Mouse (Mus musculus): ENCODE measurements around the gene Cryab.
A peak's percentile ranks its signal among the peaks of the same experiment; 100 is the strongest.

The Cryab gene

GRCm38 (mm10) chr9:50742744-50743143 lies 8.4 kb upstream of the Cryab start:
- DNase-seq (ENCODE audit: low spot score), result no peak

GRCm38 (mm10) chr9:50745806-50746205 lies 5.3 kb upstream of the Cryab start:
- no peak for DNase-seq (ENCODE audit: low spot score)

- no peak for DNase-seq (ENCODE audit: low spot score)
Observed at GRCm38 (mm10) chr9:50746214-50746677, 4.9 kb upstream of the Cryab start, which contains the start of gene 2310030G06Rik. TSS of gene 2310030G06Rik (minus strand) at chr9:50746536.

GRCm38 (mm10) chr9:50750706-50751105 lies 419 bp upstream of the Cryab start:
- no peak for DNase-seq (ENCODE audit: low spot score)

- no peak for DNase-seq (ENCODE audit: low spot score)
Observed at GRCm38 (mm10) chr9:50752054-50752602, 1.0 kb downstream of the Cryab start, which contains the start of gene Hspb2. TSS of gene Hspb2 (minus strand) at chr9:50752354.

- no peak for DNase-seq (ENCODE audit: low spot score)
Observed at GRCm38 (mm10) chr9:50752784-50753615, 1.9 kb downstream of the Cryab start.

GRCm38 (mm10) chr9:50753947-50754346 lies 2.8 kb downstream of the Cryab start:
- no peak for DNase-seq (ENCODE audit: low spot score)

- no peak for DNase-seq (ENCODE audit: low spot score)
Observed at GRCm38 (mm10) chr9:50756711-50757110, 5.6 kb downstream of the Cryab start.

- no peak for DNase-seq (ENCODE audit: low spot score)
Observed at GRCm38 (mm10) chr9:50761520-50762243, 10.6 kb downstream of the Cryab start.

- no peak for DNase-seq (ENCODE audit: low spot score)
Observed at GRCm38 (mm10) chr9:50763331-50763730, 12.2 kb downstream of the Cryab start.

- DNase-seq (ENCODE audit: low spot score), result peak; percentile 21
Observed at GRCm38 (mm10) chr9:50767531-50768106, 16.5 kb downstream of the Cryab start.

- DNase-seq (ENCODE audit: low spot score), result peak; percentile 96
Observed at GRCm38 (mm10) chr9:50768107-50769002, 17.2 kb downstream of the Cryab start, which contains the start of gene Fdxacb1. TSS of gene Fdxacb1 (plus strand) at chr9:50768236.

GRCm38 (mm10) chr9:50770011-50770410 lies 18.9 kb downstream of the Cryab start:
- DNase-seq (ENCODE audit: low spot score), result no peak

- DNase-seq (ENCODE audit: low spot score), result peak; percentile 25
Observed at GRCm38 (mm10) chr9:50774026-50774462, 22.9 kb downstream of the Cryab start.

GRCm38 (mm10) chr9:50774991-50775612 lies 24.0 kb downstream of the Cryab start, which contains the start of the genes Alg9 and 1110032A03Rik:
TSS of gene Alg9 (plus strand) at chr9:50775019.
TSS of gene 1110032A03Rik (minus strand) at chr9:50775520.
- DNase-seq (ENCODE audit: low spot score), result peak; percentile 82

- DNase-seq (ENCODE audit: low spot score), result no peak
Observed at GRCm38 (mm10) chr9:50775662-50776126, 24.6 kb downstream of the Cryab start.

- DNase-seq (ENCODE audit: low spot score), result no peak
Observed at GRCm38 (mm10) chr9:50776162-50776760, 25.1 kb downstream of the Cryab start.

- DNase-seq (ENCODE audit: low spot score), result no peak
Observed at GRCm38 (mm10) chr9:50782155-50782554, 31.0 kb downstream of the Cryab start.

GRCm38 (mm10) chr9:50795266-50795665 lies 44.1 kb downstream of the Cryab start:
- DNase-seq (ENCODE audit: low spot score), result no peak

GRCm38 (mm10) chr9:50796776-50797175 lies 45.7 kb downstream of the Cryab start:
- no peak for DNase-seq (ENCODE audit: low spot score)

All from c-Kit-positive CD71-positive TER-119-positive erythroid progenitor cells, embryonic 14.5 days (primary cell).